9 mouse cellular contexts compared by ENCODE assay signal in genomic region chr14:55721076-55721475, GRCm38 (mm10). TPM values are rescaled to one million over a fixed set of nuclear protein-coding genes. Genes with fewer than 3 reads are reported as not detected.
A peak's percentile ranks its signal among the peaks of the same experiment; 100 is the strongest.
DNase-seq lines count a peak whose midpoint lies in the region; ATAC-seq and TF ChIP-seq lines count a peak whose summit lies in the region.
"Had no signal": no experiment of that assay in that cellular context is flagged by ENCODE, and none has a peak within 500 bp of the region (broad histone marks: within the 10 kb centered on the region; RNA-seq: fewer than 3 reads in every experiment).

No protein-coding gene starts in this region.

- no peak overlapping the region for H3K27ac ChIP-seq in heart, embryonic 15.5 days
- H3K27ac ChIP-seq in embryonic fibroblast, embryonic 13.5 days (ENCODE audit: insufficient read depth, low read length) = no peak overlapping the region
- peak overlapping the region; percentile 93 for H3K27ac ChIP-seq in kidney, embryonic 15.5 days
- H3K27ac ChIP-seq in midbrain, embryonic 16.5 days (ENCODE audit: low read length) = peak overlapping the region; percentile 82; the same call in 1 of the 2 replicates

- H3K4me3 ChIP-seq in heart, embryonic 15.5 days = peak overlapping the region; percentile 81
- peak overlapping the region; percentile 65 for H3K4me3 ChIP-seq in embryonic fibroblast, embryonic 13.5 days (ENCODE audit: insufficient read depth, low read length)
- peak overlapping the region; percentile 88 for H3K4me3 ChIP-seq in kidney, embryonic 15.5 days (replicated peaks)
- peak overlapping the region; percentile 69 for H3K4me3 ChIP-seq in midbrain, embryonic 16.5 days (ENCODE audit: low read depth, low read length)

- no peaks in the 10 kb centered on the region for H3K27me3 ChIP-seq in heart, embryonic 15.5 days
- no peaks in the 10 kb centered on the region for H3K27me3 ChIP-seq in kidney, embryonic 15.5 days
- no peaks in the 10 kb centered on the region for H3K27me3 ChIP-seq in midbrain, embryonic 16.5 days (ENCODE audit: control insufficient read depth, insufficient read depth, low read depth, low read length)

- no peak overlapping the region for H3K9ac ChIP-seq in heart, embryonic 15.5 days
- peak overlapping the region; percentile 83; the same call in 1 of the 2 replicates for H3K9ac ChIP-seq in kidney, embryonic 15.5 days
- peak overlapping the region; percentile 75; the same call in 1 of the 2 replicates for H3K9ac ChIP-seq in midbrain, embryonic 16.5 days (ENCODE audit: low read depth, low read length)

- peaks cover 20% of the 10 kb centered on the region; the same call in 1 of the 2 replicates for H3K36me3 ChIP-seq in heart, embryonic 15.5 days
- H3K36me3 ChIP-seq in kidney, embryonic 15.5 days = peaks cover 38% of the 10 kb centered on the region
- peaks cover 17% of the 10 kb centered on the region; the same call in 1 of the 2 replicates for H3K36me3 ChIP-seq in midbrain, embryonic 16.5 days (ENCODE audit: control insufficient read depth, insufficient read depth, low read length)

- H3K4me1 ChIP-seq in heart, embryonic 15.5 days (replicated peaks) = peaks cover 7% of the 10 kb centered on the region
- peaks cover 8% of the 10 kb centered on the region; the same call in 1 of the 2 replicates for H3K4me1 ChIP-seq in embryonic fibroblast, embryonic 13.5 days (ENCODE audit: control insufficient read depth, insufficient read depth, low read length)
- peaks cover 16% of the 10 kb centered on the region for H3K4me1 ChIP-seq in kidney, embryonic 15.5 days
- H3K4me1 ChIP-seq in midbrain, embryonic 16.5 days (ENCODE audit: control insufficient read depth, insufficient read depth, low read length) = peaks cover 14% of the 10 kb centered on the region

- no peaks in the 10 kb centered on the region for H3K9me3 ChIP-seq in heart, embryonic 15.5 days (replicated peaks)
- no peaks in the 10 kb centered on the region for H3K9me3 ChIP-seq in kidney, embryonic 15.5 days (replicated peaks)
- no peaks in the 10 kb centered on the region for H3K9me3 ChIP-seq in midbrain, embryonic 16.5 days (replicated peaks; ENCODE audit: control insufficient read depth, low read length, poor library complexity, severe bottlenecking)

- TF ChIP-seq CTCF in embryonic fibroblast, embryonic 13.5 days (IDR thresholded peaks at IDR 0.05; ENCODE audit: borderline replicate concordance, insufficient read depth, low read length) = no peak

- WGBS in heart, embryonic 15.5 days = 81% methylated on average over 6 of the region's 6 CpGs
- 67% methylated on average over 6 of the region's 6 CpGs for WGBS in kidney, embryonic 15.5 days
- 72% methylated on average over 6 of the region's 6 CpGs for WGBS in midbrain, embryonic 16.5 days

- DNase-seq in heart, adult 18-20 months = no peak
- DNase-seq in urinary bladder, postnatal 25 days (ENCODE audit: low spot score) = no peak
- no peak for DNase-seq in thymus, postnatal 36 days
- DNase-seq in right cerebral cortex, postnatal 25 days = no peak

- peak overlapping the region; percentile 69 for H3K4me2 ChIP-seq in heart, embryonic 15.5 days
- H3K4me2 ChIP-seq in kidney, embryonic 15.5 days = peak overlapping the region; percentile 77
- H3K4me2 ChIP-seq in midbrain, embryonic 16.5 days (ENCODE audit: low read length) = peak overlapping the region; percentile 79

- no peak for ATAC-seq in heart, embryonic 15.5 days (replicated peaks; ENCODE audit: insufficient number of reproducible peaks, insufficient read depth, low FRiP score, low read depth)
- no peak for ATAC-seq in kidney, embryonic 15.5 days (replicated peaks; ENCODE audit: low FRiP score)
- ATAC-seq in midbrain, embryonic 16.5 days = no peak

- TF ChIP-seq POLR2A in embryonic fibroblast, embryonic 13.5 days (IDR thresholded peaks at IDR 0.05; ENCODE audit: low read depth, low read length) = no peak

RNA-seq across cellular contexts. Expression of gene Rabggta, which starts 1.0 kb away (rescaled TPM):
- 20.7 and 23.8 TPM in 2 replicates for polyA plus RNA-seq in heart, embryonic 15.5 days (2015; fragmentation: Nextera tagmentation; extraction: Ambion mirVana)
- total RNA-seq in heart, adult 18-20 months (2021) = 10 to 100 TPM; 14.8 to 15.8 TPM
- 11.5 and 16.3 TPM in 2 replicates for polyA plus RNA-seq in embryonic fibroblast, embryonic 13.5 days (2011; ENCODE audit: insufficient read length, low read depth, missing spikeins)
- polyA plus RNA-seq in kidney, embryonic 15.5 days (2015; fragmentation: Nextera tagmentation; extraction: Ambion mirVana) = 37.6 and 41.8 TPM in 2 replicates
- polyA plus RNA-seq in midbrain, embryonic 16.5 days (2015; fragmentation: Nextera tagmentation; extraction: Ambion mirVana) = 64.0 and 65.1 TPM in 2 replicates

RNA-seq across cellular contexts. Expression of gene Tgm1, which starts 7.3 kb away (rescaled TPM):
- 0.20 and 0.60 TPM in 2 replicates for polyA plus RNA-seq in heart, embryonic 15.5 days (2015; fragmentation: Nextera tagmentation; extraction: Ambion mirVana)
- under 1 TPM; 0.25 to 0.44 TPM for total RNA-seq in heart, adult 18-20 months (2021)
- polyA plus RNA-seq in embryonic fibroblast, embryonic 13.5 days (2011; ENCODE audit: insufficient read length, low read depth, missing spikeins) = 0.25 and 0.32 TPM in 2 replicates
- polyA plus RNA-seq in kidney, embryonic 15.5 days (2015; fragmentation: Nextera tagmentation; extraction: Ambion mirVana) = 2.1 TPM in 2 replicates
- 0.13 and 0.15 TPM in 2 replicates for polyA plus RNA-seq in midbrain, embryonic 16.5 days (2015; fragmentation: Nextera tagmentation; extraction: Ambion mirVana)

RNA-seq across cellular contexts. Expression of gene Dhrs1, which starts 24.4 kb away (rescaled TPM):
- polyA plus RNA-seq in heart, embryonic 15.5 days (2015; fragmentation: Nextera tagmentation; extraction: Ambion mirVana) = 64.0 and 65.7 TPM in 2 replicates
- 10 to 100 TPM; 39.8 to 42.6 TPM for total RNA-seq in heart, adult 18-20 months (2021)
- polyA plus RNA-seq in embryonic fibroblast, embryonic 13.5 days (2011; ENCODE audit: insufficient read length, low read depth, missing spikeins) = 55.1 and 61.6 TPM in 2 replicates
- 94.5 and 94.7 TPM in 2 replicates for polyA plus RNA-seq in kidney, embryonic 15.5 days (2015; fragmentation: Nextera tagmentation; extraction: Ambion mirVana)
- polyA plus RNA-seq in midbrain, embryonic 16.5 days (2015; fragmentation: Nextera tagmentation; extraction: Ambion mirVana) = 72.3 and 75.3 TPM in 2 replicates

RNA-seq across cellular contexts. Expression of gene Nop9, which starts 24.4 kb away (rescaled TPM):
- 17.9 and 24.4 TPM in 2 replicates for polyA plus RNA-seq in heart, embryonic 15.5 days (2015; fragmentation: Nextera tagmentation; extraction: Ambion mirVana)
- 10 to 100 TPM in 1 of 2 experiments, 1 to 10 TPM in 1; 7.7 to 11.9 TPM for total RNA-seq in heart, adult 18-20 months (2021)
- polyA plus RNA-seq in embryonic fibroblast, embryonic 13.5 days (2011; ENCODE audit: insufficient read length, low read depth, missing spikeins) = 36.4 and 37.5 TPM in 2 replicates
- 38.6 and 43.4 TPM in 2 replicates for polyA plus RNA-seq in kidney, embryonic 15.5 days (2015; fragmentation: Nextera tagmentation; extraction: Ambion mirVana)
- polyA plus RNA-seq in midbrain, embryonic 16.5 days (2015; fragmentation: Nextera tagmentation; extraction: Ambion mirVana) = 25.9 and 28.0 TPM in 2 replicates

RNA-seq across cellular contexts. Expression of gene Cideb, which starts 37.2 kb away (rescaled TPM):
- 1.2 and 1.6 TPM in 2 replicates for polyA plus RNA-seq in heart, embryonic 15.5 days (2015; fragmentation: Nextera tagmentation; extraction: Ambion mirVana)
- 1 to 10 TPM; 2.0 TPM for total RNA-seq in heart, adult 18-20 months (2021)
- 0.95 TPM in 1 of 2 replicates, not detected in the other for polyA plus RNA-seq in embryonic fibroblast, embryonic 13.5 days (2011; ENCODE audit: insufficient read length, low read depth, missing spikeins)
- polyA plus RNA-seq in kidney, embryonic 15.5 days (2015; fragmentation: Nextera tagmentation; extraction: Ambion mirVana) = 10.0 and 11.2 TPM in 2 replicates
- 0.21 and 0.26 TPM in 2 replicates for polyA plus RNA-seq in midbrain, embryonic 16.5 days (2015; fragmentation: Nextera tagmentation; extraction: Ambion mirVana)
- total RNA-seq: hematopoietic stem cell, adult 5-6 weeks had no signal

Comparison
In these comparisons a context has a peak if more than half of its experiments do, and no peak if none do; other contexts are left out.
1. H3K27ac ChIP-seq: peak in kidney, embryonic 15.5 days (single experiment) and midbrain, embryonic 16.5 days (single experiment); none in heart, embryonic 15.5 days (single experiment) and embryonic fibroblast, embryonic 13.5 days (single experiment).
2. Peak in every context shown above with its lines, with median percentiles within 50 percentile points of each other: H3K4me2 ChIP-seq and H3K4me3 ChIP-seq.